Mouse (Mus musculus): ENCODE measurements around the gene Veph1.

Veph1 gene

GRCm38 (mm10) chr3:66221243-66221611 lies 75.4 kb downstream of the Veph1 start:
- DNase-seq = peak; percentile 10

- DNase-seq = peak; percentile 25
Measured at GRCm38 (mm10) chr3:66220554-66221242, 75.9 kb downstream of the Veph1 start.

GRCm38 (mm10) chr3:66219655-66220191 lies 76.9 kb downstream of the Veph1 start, which contains the start of gene Ptx3:
TSS of gene Ptx3 (plus strand) at chr3:66219910.
- DNase-seq = no peak

GRCm38 (mm10) chr3:66215759-66216158 lies 80.9 kb downstream of the Veph1 start:
- DNase-seq = no peak

DNA sequence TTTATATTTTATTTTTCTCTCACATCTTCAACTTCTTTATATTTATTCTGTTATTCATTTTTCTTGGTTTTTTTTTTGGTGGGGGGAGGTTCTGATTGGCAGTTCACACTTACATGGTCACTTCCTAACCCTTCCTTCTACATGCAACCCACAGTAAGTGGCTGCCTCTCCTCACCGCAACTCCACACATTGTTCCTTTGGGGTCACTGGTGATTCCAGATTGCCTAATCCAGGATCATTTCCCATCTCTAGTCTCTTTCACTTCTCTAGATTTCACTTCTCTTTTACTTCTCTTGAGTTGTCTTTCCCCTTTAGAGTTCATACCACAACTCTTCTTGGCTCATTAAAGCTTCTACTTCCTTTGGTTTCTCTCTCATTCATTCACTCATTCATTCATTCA lies 83.1 kb downstream of the Veph1 start:
- no peak for DNase-seq

GRCm38 (mm10) chr3:66208836-66209573 lies 87.6 kb downstream of the Veph1 start:
- DNase-seq = no peak

DNA sequence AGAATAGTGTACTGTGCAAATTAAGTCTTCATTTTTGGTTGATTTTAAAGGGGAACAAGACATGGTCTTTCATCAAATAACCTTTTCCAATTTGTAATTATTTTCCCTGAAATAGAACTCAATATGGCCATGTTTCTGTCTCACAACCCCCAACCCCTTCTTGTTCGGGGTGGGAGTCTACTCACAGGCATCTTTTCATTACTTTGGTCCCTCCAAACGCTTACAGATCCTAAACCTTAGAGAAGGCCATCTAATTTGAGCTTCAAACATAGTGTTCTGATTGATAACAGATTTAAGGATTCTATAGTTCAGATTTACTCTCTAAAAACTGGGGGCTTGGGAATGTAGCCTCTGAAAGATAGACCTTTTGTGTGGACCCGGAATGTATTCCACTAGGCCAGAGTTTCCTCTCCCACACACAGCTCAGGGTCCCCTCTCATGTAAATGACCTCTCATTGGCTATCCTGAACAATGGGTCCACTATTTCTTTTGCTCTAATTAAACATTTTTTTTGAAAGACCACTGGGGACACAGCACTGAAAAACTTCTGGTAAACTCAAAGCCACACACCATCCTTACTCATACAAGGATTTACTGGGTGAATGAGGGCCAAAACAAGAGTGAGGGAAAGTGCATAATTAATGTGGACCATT lies 102.6 kb downstream of the Veph1 start:
- no peak for DNase-seq

DNA sequence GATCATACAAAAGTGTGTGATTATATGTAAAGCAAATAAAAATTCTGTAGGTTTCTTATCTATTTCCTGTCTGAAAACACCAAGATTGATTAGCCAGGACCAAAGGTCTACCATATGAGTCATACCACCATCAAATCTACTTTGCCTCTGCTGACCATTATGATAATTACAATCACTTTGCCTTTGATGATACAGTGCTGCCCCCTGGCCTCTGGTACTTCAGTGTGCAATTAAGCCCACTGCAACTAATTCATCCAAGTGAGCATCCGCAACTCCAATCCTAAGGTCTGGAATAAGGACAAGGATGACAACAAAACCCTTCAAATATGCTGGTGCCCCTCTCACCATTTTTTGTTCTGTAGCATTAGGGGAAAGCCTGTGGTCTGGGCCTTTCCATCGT lies 117.0 kb downstream of the Veph1 start:
- no peak for DNase-seq

DNA sequence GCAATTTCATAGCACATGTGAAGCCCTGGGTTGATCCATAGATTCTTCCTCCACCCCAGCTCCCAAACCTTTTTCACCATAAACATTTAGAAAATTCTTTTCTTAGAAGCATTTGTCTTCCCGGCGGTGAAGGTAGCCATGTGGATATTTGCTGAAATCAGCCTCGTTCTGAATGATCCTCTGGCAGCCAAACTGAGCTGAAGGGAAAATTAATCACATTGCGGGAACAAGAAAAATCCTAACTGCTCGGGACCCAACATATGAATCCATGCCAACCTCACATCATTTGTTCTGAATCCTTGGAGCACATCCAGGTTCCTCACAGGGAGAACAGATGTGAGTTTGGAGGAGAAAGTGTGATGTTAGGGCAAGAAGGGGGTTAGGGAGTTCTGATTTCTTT lies 123.7 kb downstream of the Veph1 start:
- peak; percentile 2 for DNase-seq

GRCm38 (mm10) chr3:66169873-66170538 lies 126.6 kb downstream of the Veph1 start:
- no peak for DNase-seq

- no peak for DNase-seq
Measured at GRCm38 (mm10) chr3:66166606-66167290, 129.9 kb downstream of the Veph1 start.

GRCm38 (mm10) chr3:66165026-66165425 lies 131.6 kb downstream of the Veph1 start:
- no peak for DNase-seq

DNA sequence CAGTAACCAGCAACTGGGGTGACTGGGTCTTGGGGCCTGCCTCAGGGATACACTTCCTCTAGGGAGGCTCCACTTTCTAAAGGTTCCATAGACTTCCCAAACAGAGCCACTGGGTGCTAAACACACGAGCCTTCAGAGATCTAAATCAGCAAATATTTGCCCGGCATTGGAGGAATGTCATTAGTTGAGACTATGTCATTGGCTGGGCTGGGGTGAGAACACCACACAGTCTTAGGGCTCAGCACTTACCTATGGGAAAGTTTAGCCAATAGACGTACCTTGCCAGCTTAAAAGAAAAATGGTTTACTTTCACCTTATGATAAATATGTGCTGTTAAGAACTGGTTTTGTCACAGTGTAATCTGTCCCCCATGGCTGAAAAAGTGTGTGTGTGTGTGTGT lies 132.1 kb downstream of the Veph1 start:
- DNase-seq = no peak

- no peak for DNase-seq
Measured at GRCm38 (mm10) chr3:66162612-66163011, 134.0 kb downstream of the Veph1 start.

DNA sequence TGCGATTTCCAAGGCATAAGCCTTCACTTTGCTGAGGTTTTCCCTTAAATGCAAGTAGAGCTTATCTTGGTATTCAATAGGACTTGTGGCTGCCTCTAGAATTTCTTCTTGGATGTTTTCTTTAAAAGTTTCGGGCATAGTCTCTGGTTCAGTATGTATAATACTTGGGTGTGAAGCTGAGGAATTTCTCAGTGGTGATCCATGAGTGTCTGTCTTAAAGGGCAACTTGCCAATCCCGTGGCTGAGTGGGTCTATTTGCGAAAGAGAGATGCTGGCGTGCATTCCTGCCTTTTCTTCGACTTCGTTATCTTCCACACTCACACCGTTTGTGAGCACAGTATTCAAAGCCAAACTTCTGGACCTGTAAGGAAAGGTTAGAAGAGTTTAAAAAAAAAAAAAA lies 138.7 kb downstream of the Veph1 start:
- DNase-seq = no peak

DNA sequence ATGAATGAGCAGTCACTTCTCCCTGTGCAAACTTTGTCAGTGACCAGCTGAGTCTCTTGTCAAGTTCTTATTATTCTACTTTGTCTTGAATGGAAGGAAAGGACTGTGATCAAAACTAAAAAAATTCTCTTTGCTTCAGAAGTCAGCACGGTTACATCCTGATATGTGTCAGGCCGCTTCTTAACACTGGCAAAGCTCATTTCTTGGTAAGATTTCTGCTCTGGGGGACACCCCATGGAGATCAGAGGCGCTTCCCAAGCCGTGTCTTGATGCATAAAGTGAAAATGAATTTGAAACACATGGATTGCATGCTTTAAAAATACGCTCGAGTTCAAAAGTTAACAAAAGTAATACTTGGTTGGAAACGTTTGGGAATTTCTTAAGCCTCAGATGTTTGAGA lies 159.0 kb downstream of the Veph1 start:
- no peak for DNase-seq

DNA sequence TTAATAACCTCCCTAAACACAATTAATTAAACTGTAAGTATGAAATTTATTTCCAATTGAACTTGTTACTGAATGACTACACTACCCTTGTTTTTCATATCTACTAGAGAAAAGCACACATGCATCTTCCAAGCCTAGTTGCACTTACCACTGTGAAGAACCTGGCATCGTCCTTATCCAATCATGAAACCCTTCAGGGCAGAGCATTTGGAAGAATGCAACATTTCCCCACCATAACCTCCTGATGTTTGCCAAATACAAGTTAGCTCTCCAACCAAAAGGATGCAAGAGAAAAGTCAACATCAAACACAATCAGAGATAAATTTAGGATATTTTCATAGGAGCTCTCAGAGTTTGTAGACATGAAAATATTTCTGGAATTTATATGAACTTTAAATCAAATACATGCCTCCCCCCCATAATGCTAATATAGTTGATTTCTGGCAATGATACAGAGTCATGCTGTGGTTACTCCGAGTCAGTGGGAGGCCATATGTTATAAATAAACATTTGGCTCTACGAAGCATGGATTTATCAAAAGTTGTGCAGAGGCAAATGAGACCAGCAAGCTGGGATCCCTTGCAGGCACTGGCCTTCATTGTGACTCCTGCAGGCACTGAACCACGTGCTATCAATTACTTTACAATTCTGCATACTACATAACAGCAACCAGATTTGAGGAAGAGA lies 165.2 kb downstream of the Veph1 start:
- no peak for DNase-seq

GRCm38 (mm10) chr3:66129689-66130088 lies 166.9 kb downstream of the Veph1 start:
- no peak for DNase-seq

- no peak for DNase-seq
Measured at GRCm38 (mm10) chr3:66105493-66105892, 191.1 kb downstream of the Veph1 start.

DNA sequence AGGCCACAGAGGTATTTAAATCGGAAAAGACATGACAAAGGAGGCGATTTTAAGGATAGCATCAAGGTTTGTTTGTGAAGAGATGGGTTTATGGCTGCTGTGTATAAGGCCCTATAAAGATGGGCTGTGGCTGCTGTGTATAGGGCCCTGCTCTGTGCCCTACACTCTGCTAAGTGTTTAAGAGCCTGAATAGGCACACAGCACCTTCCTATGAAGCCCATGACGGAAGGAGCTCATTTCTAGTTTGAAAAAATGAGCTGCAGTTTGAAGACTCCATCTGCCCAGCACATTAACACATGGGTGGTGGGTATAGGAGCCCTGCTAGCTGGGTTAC lies 194.1 kb downstream of the Veph1 start:
- no peak for DNase-seq

DNA sequence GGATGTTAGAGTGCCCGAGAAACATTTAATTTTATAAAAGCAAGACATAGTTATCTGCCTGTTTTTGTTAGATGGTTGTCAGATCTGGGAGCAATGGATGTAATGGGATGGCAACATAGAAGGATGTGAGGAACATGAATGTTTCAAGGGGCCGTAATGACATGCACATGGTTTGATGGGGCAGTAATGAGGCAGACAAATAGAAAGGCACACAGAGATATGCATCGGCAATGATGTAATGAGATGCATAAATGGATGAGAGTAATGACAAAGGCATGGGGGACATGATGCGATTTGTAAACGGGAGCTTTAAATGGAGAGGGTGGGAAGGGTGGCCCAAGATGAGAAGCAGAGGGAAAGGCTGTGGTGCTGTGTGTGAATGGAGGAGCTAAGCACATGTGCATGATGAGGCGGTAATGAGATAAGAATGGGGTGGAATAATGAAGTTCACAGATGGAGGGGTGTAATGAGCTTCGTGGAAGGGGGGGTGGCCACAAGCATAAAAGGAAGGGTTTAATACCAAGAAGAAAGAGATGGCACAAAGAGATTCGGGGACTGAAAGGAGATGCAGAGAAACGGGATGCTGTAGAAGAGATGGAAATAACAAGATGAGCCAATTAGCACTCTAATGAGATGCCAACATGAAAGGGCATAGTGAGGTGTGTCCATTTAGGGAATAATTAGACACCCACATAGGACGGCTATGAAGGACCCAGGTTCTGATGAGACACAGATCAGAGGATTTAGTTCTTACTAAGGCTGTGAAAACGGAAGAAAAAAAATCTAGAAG lies 194.6 kb downstream of the Veph1 start:
- no peak for DNase-seq

Measured in lung, postnatal 36 days (tissue).